Mouse (Mus musculus): ENCODE data around the gene Sept8. TPM values are rescaled to one million over a fixed set of nuclear protein-coding genes. Genes with fewer than 3 reads are reported as not detected.

Gene Sept8
- polyA plus RNA-seq, 1 experiment from 2014 or later = 42.2 TPM

GRCm38 (mm10) chr11:53591116-53591515 is 72.1 kb downstream of the Sept8 start:
- DNase-seq (ENCODE audit: low spot score) = no peak
- Histone ChIP-seq H3K4me2 (ENCODE audit: low read depth, low read length) (no peak overlapping the region), H3K9me3 (ENCODE audit: control insufficient read depth, low read length) (no peaks in the 10 kb centered on the region), H3K4me1 (ENCODE audit: control insufficient read depth, insufficient read depth, low read length) (no peaks in the 10 kb centered on the region), H3K27me3 (replicated peaks; ENCODE audit: control insufficient read depth, insufficient read depth, low read length) (no peaks in the 10 kb centered on the region), H3K27ac (replicated peaks; ENCODE audit: low read depth, low read length) (no peak overlapping the region), H3K9ac (ENCODE audit: low read depth, low read length) (no peak overlapping the region), H3K36me3 (ENCODE audit: control insufficient read depth, insufficient read depth, low read length) (peaks cover 82% of the 10 kb centered on the region), H3K4me3 (ENCODE audit: low read depth, low read length) (no peak overlapping the region)
- no peak for ATAC-seq (ENCODE audit: low read depth)
- 87% methylated on average over 5 of the region's 5 CpGs for WGBS

Other genes with a start within 250 kb of the Sept8 start
- 85.8 and 86.5 TPM in 2 replicates for gene Hspa4, start 218.8 kb upstream of the Sept8 start, polyA plus RNA-seq (2014; fragmentation: Nextera tagmentation; extraction: Ambion mirVana)
- 18.6 and 18.7 TPM in 2 replicates for gene Zcchc10, start 194.6 kb upstream of the Sept8 start, polyA plus RNA-seq (2014; fragmentation: Nextera tagmentation; extraction: Ambion mirVana)
- 50.8 and 59.7 TPM in 2 replicates for gene Aff4, start 168.4 kb upstream of the Sept8 start, polyA plus RNA-seq (2014; fragmentation: Nextera tagmentation; extraction: Ambion mirVana)
- gene Leap2, start 96.1 kb upstream of the Sept8 start, polyA plus RNA-seq (2014; fragmentation: Nextera tagmentation; extraction: Ambion mirVana) = not detected in 2 replicates
- 592 and 683 TPM in 2 replicates for gene Uqcrq, start 88.4 kb upstream of the Sept8 start, polyA plus RNA-seq (2014; fragmentation: Nextera tagmentation; extraction: Ambion mirVana)
- 1.2 and 2.7 TPM in 2 replicates for gene Gdf9, start 88.2 kb upstream of the Sept8 start, polyA plus RNA-seq (2014; fragmentation: Nextera tagmentation; extraction: Ambion mirVana)
- not detected in 2 replicates for gene Gm10447, start 62.1 kb upstream of the Sept8 start, polyA plus RNA-seq (2014; fragmentation: Nextera tagmentation; extraction: Ambion mirVana)
- 2.9 and 4.0 TPM in 2 replicates for gene Shroom1, start 62.1 kb upstream of the Sept8 start, polyA plus RNA-seq (2014; fragmentation: Nextera tagmentation; extraction: Ambion mirVana)
- not detected in 2 replicates for gene Gm9837, start 48.8 kb upstream of the Sept8 start, polyA plus RNA-seq (2014; fragmentation: Nextera tagmentation; extraction: Ambion mirVana)
- not detected in 2 replicates for gene Gm9945, start 39.1 kb upstream of the Sept8 start, polyA plus RNA-seq (2014; fragmentation: Nextera tagmentation; extraction: Ambion mirVana)
- 1.00 and 1.0 TPM in 2 replicates for gene Sowaha, start 39.0 kb upstream of the Sept8 start, polyA plus RNA-seq (2014; fragmentation: Nextera tagmentation; extraction: Ambion mirVana)
- 75.4 and 77.0 TPM in 2 replicates for gene Kif3a, start 48.1 kb downstream of the Sept8 start, polyA plus RNA-seq (2014; fragmentation: Nextera tagmentation; extraction: Ambion mirVana)
- 1.1 and 4.3 TPM in 2 replicates for gene Il4, start 99.4 kb downstream of the Sept8 start, polyA plus RNA-seq (2014; fragmentation: Nextera tagmentation; extraction: Ambion mirVana)
- not detected in 2 replicates for gene Il13, start 115.4 kb downstream of the Sept8 start, polyA plus RNA-seq (2014; fragmentation: Nextera tagmentation; extraction: Ambion mirVana)
- gene Rad50, start 188.1 kb downstream of the Sept8 start, polyA plus RNA-seq (2014; fragmentation: Nextera tagmentation; extraction: Ambion mirVana) = 18.0 and 19.5 TPM in 2 replicates
- not detected in 2 replicates for gene Il5, start 201.5 kb downstream of the Sept8 start, polyA plus RNA-seq (2014; fragmentation: Nextera tagmentation; extraction: Ambion mirVana)

Measured in embryonic facial prominence, embryonic 14.5 days (tissue).